Mouse (Mus musculus) heart, adult 2 months (tissue): Measurements from ENCODE around the gene Inpp5a. TPM values are rescaled to one million over a fixed set of nuclear protein-coding genes. Genes with fewer than 3 reads are reported as not detected.

Experiments
- DNase-seq, 2 experiments: peaks; one replicate each; pipeline ENCODE4 v3.0.0; 2021
- H3K27ac ChIP-seq: fragments of 200-600 bp; 2 replicates; pipeline ENCODE4 v1.8.1; 2022
- H3K27me3 ChIP-seq: fragments of 200-500 bp; 2 replicates; pipeline ENCODE4 v1.6.1; 2012; ENCODE audit warnings: mild to moderate bottlenecking, low read length, inconsistent platforms, mixed read lengths; ENCODE audit not compliant: control insufficient read depth, insufficient read depth
- H3K36me3 ChIP-seq: fragments of 200-500 bp; 2 replicates; pipeline ENCODE4 v1.6.1; 2012; ENCODE audit warnings: low read length, inconsistent platforms; ENCODE audit not compliant: control insufficient read depth, insufficient read depth
- H3K4me1 ChIP-seq: fragments of 200-500 bp; 2 replicates; pipeline ENCODE4 v1.6.1; 2011; ENCODE audit warnings: low read length; ENCODE audit not compliant: control insufficient read depth, insufficient read depth
- H3K4me3 ChIP-seq: fragments of 200-600 bp; 2 replicates; pipeline ENCODE4 v1.8.1; 2022
- H3K79me2 ChIP-seq: fragments of 200-500 bp; replicated peaks from 2 replicates; pipeline ENCODE4 v1.6.1; 2012; ENCODE audit warnings: mild to moderate bottlenecking, inconsistent platforms, low read length, moderate library complexity, mixed read lengths; ENCODE audit not compliant: control insufficient read depth, insufficient read depth
- H3K9ac ChIP-seq: fragments of 200-500 bp; 2 replicates; pipeline ENCODE4 v1.6.1; 2012; ENCODE audit warnings: low read depth, mild to moderate bottlenecking, control low read depth, inconsistent platforms, low read length, mixed read lengths
- CTCF ChIP-seq: fragments of 200-600 bp; IDR thresholded peaks from 2 replicates; pipeline ENCODE4 v1.8.1; 2022; ENCODE audit warnings: antibody characterized with exemption, mild to moderate bottlenecking, moderate library complexity
- EP300 ChIP-seq: fragments of 200-500 bp; IDR thresholded peaks from 2 replicates; pipeline ENCODE4 v1.6.1; 2011; ENCODE audit warnings: low read depth, low read length, control low read depth; ENCODE audit not compliant: insufficient read depth
- POLR2A ChIP-seq: fragments of 200-500 bp; IDR thresholded peaks from 2 replicates; pipeline ENCODE4 v1.6.1; 2011; ENCODE audit warnings: mild to moderate bottlenecking, low read depth, low read length, control low read depth; ENCODE audit not compliant: insufficient read depth
- WGBS: fragments of 180-500 bp; shearing (Covaris S2); methylation state at CpG from one replicate; pipeline ENCODE4 v1.1.7; 2018; 5-methylcytosine and 5-hydroxymethylcytosine counted together
- intact Hi-C: fragments of 180-260 bp; cut with DNase I; formaldehyde crosslinking; loops from one replicate; pipeline ENCODE4 v1.15.1; 2025
- polyA plus RNA-seq: library from polyadenylated mRNA; depleted of rRNA; stranded (reverse); fragments of >200 nt; gene quantifications from 2 replicates; pipeline ENCODE4 v1.2.3, GENCODE M21; 2012
- total RNA-seq, 2 experiments: library from RNA; stranded (reverse); gene quantifications; 2 replicates each; pipeline ENCODE4 v1.2.3; 2021

Inpp5a gene
- total and polyA plus RNA-seq, 3 experiments, result 134 to 306 (median 280) TPM

- H3K27me3 ChIP-seq, result no peaks in the 10 kb centered on the region
- no peak overlapping the region for H3K9ac ChIP-seq
- no peak overlapping the region for H3K4me3 ChIP-seq
- DNase-seq, result no peak
- no peak overlapping the region for H3K27ac ChIP-seq
- no peaks in the 10 kb centered on the region for H3K4me1 ChIP-seq
- intact Hi-C loops, result no loop called here
- no peaks in the 10 kb centered on the region for H3K79me2 ChIP-seq
- no peaks in the 10 kb centered on the region for H3K36me3 ChIP-seq
- TF ChIP-seq EP300 (no peak), POLR2A (no peak), CTCF (no peak)
- 95% methylated on average over 5 of the region's 5 CpGs for WGBS
Observed at GRCm38 (mm10) chr7:139570788-139571187, 181.9 kb downstream of the Inpp5a start.

DNA sequence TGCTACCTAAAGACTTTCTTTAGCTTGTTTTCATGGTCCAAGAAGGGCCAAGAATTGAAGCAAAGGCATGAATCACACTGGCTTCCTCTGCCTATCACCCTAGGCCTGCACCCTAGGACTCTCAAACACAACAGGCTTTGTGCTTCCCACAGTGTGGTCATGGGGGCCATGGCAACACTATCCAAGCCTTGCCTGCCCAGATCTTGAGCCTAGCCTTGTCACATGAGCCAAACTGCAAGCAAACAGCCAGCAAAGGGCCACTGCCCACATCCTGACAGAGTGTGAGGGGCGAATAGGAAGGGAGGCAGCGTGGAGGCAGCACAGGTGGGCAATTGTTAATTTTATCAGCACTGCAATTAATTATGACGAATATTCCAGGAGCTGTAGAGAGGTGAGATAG lies 183.8 kb downstream of the Inpp5a start:
- TF ChIP-seq EP300 (no peak), POLR2A (no peak), CTCF (no peak)
- H3K27ac ChIP-seq, result no peak overlapping the region
- H3K36me3 ChIP-seq, result no peaks in the 10 kb centered on the region
- DNase-seq, result no peak
- no peak overlapping the region for H3K9ac ChIP-seq
- no peak overlapping the region for H3K4me3 ChIP-seq
- intact Hi-C loops, result no loop called here
- no peaks in the 10 kb centered on the region for H3K27me3 ChIP-seq
- 68% methylated on average over 3 of the region's 3 CpGs for WGBS
- no peaks in the 10 kb centered on the region for H3K79me2 ChIP-seq
- no peaks in the 10 kb centered on the region for H3K4me1 ChIP-seq

- 85% methylated on average over 16 of the region's 16 CpGs for WGBS
Observed at GRCm38 (mm10) chr7:139576064-139576686, 187.3 kb downstream of the Inpp5a start.

GRCm38 (mm10) chr7:139579261-139579905 lies 190.5 kb downstream of the Inpp5a start:
- Histone ChIP-seq H3K4me3 (no peak overlapping the region), H3K27me3 (peaks cover 20% of the 10 kb centered on the region), H3K4me1 (no peaks in the 10 kb centered on the region; the same call in 1 of the 2 replicates), H3K9ac (no peak overlapping the region), H3K79me2 (no peaks in the 10 kb centered on the region), H3K36me3 (no peaks in the 10 kb centered on the region), H3K27ac (no peak overlapping the region)
- no peak for DNase-seq
- WGBS, result 91% methylated on average over 21 of the region's 21 CpGs
- TF ChIP-seq EP300, result no peak
- TF ChIP-seq POLR2A, result no peak
- intact Hi-C loops, result no loop called here

More at GRCm38 (mm10) chr7:139576064-139576686, 187.3 kb downstream of the Inpp5a start:
- TF ChIP-seq EP300 (no peak), CTCF (no peak), POLR2A (no peak)
- Histone ChIP-seq H3K27ac (no peak overlapping the region), H3K9ac (no peak overlapping the region), H3K79me2 (no peaks in the 10 kb centered on the region), H3K4me3 (no peak overlapping the region), H3K4me1 (no peaks in the 10 kb centered on the region), H3K27me3 (peaks cover 3% of the 10 kb centered on the region), H3K36me3 (no peaks in the 10 kb centered on the region)
- intact Hi-C loops, result no loop called here
- DNase-seq, result no peak

DNA sequence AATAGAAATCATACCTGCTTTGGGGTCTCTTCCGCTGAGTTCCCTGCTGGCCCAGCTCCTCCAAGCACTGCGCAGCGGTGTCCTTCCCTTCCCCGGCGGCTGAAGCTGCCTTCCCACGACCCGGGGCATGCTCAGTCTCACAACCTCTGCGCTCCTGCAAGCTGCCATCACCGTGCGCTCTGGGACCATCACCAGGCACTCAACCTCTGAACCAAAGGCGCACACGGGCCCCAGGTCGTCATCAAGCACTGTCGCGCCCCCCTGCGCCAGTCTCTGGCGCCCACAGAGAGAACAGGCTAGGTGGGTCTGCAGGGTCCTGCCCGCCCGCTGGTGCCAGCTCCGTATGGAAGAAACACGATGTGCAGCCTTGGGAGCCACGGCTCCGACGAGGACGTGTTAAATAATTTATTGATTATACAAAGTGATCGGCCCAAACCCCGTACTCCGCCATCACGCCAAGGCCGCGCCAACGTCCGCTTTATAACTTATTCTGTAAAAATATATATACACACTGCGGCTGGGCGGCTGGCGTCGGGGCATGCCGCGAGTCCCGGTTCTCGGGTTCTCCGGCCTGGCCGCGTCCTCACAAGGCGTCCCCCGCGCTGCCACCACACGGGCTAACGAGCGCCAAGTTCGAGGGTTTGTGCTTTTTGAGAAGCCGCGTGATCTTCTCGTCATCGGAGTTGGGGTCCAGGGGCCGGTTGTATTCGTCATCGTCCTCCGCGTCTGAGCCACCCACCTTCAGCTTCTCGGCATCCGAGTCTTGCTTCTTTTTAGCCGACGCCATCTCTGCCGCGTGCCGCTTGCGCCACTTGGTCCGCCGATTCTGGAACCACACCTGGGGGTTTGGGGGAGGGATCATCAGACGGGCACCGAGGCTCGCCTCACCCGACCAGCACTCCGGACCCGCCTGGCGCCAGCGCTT lies 192.2 kb downstream of the Inpp5a start:
- 19% methylated on average over 78 of the region's 78 CpGs for WGBS
- intact Hi-C loops, result loop anchor here (5.0 kb wide), 1 partner anchor 94 kb away; no protein-coding TSS in a partner anchor
- Histone ChIP-seq H3K4me3 (peak overlapping the region; percentile 34), H3K27me3 (peaks cover 29% of the 10 kb centered on the region), H3K27ac (no peak overlapping the region), H3K79me2 (no peaks in the 10 kb centered on the region), H3K36me3 (no peaks in the 10 kb centered on the region), H3K4me1 (no peaks in the 10 kb centered on the region; the same call in 1 of the 2 replicates), H3K9ac (no peak overlapping the region)
- TF ChIP-seq EP300, result no peak
- TF ChIP-seq POLR2A, result no peak
- TF ChIP-seq CTCF, result no peak
- DNase-seq, result peak; percentile 10 to 27
